Mouse (Mus musculus) midbrain, postnatal 0 days (tissue): ENCODE measurements around the gene Eefsec. TPM values are rescaled to one million over a fixed set of nuclear protein-coding genes. Genes with fewer than 3 reads are reported as not detected.

ENCODE experiments used
- ATAC-seq: fragments of 200-750 bp; cut with Nextera tagmentation; 2 replicates; pipeline ENCODE4 v1.8.0; 2017; ENCODE audit warnings: moderate number of reproducible peaks, mild to moderate bottlenecking, moderate TSS enrichment, moderate library complexity; ENCODE audit not compliant: low FRiP score
- DNase-seq: peaks from one replicate; pipeline ENCODE4 v3.0.0-alpha.2; 2015; ENCODE audit warnings: low spot score
- H3K27ac ChIP-seq: fragments of 300-500 bp; sonication (generic); 2 replicates; pipeline ENCODE4 v1.5.1; 2014; ENCODE audit warnings: low read depth, mild to moderate bottlenecking, low read length, mixed read lengths
- H3K27me3 ChIP-seq: fragments of 300-500 bp; sonication (generic); 2 replicates; pipeline ENCODE4 v1.6.1; 2014; ENCODE audit warnings: low read length, control low read depth, mixed read lengths; ENCODE audit not compliant: insufficient read depth
- H3K36me3 ChIP-seq: fragments of 300-500 bp; sonication (generic); 2 replicates; pipeline ENCODE4 v1.6.1; 2014; ENCODE audit warnings: low read length, control low read depth, mixed read lengths; ENCODE audit not compliant: insufficient read depth
- H3K4me1 ChIP-seq: fragments of 300-500 bp; sonication (generic); 2 replicates; pipeline ENCODE4 v1.6.1; 2014; ENCODE audit warnings: mild to moderate bottlenecking, control low read depth, antibody characterized with exemption, low read length, mixed read lengths; ENCODE audit not compliant: insufficient read depth
- H3K4me2 ChIP-seq: fragments of 300-500 bp; sonication (generic); 2 replicates; pipeline ENCODE4 v1.6.1; 2014; ENCODE audit warnings: low read depth, mild to moderate bottlenecking, low read length, mixed read lengths; ENCODE audit not compliant: poor library complexity, severe bottlenecking
- H3K4me3 ChIP-seq: fragments of 300-500 bp; sonication (generic); 2 replicates; pipeline ENCODE4 v1.5.1; 2014; ENCODE audit warnings: low read depth, mild to moderate bottlenecking, low read length, moderate library complexity
- H3K9ac ChIP-seq: fragments of 300-500 bp; sonication (generic); replicated peaks from 2 replicates; pipeline ENCODE4 v1.6.1; 2014; ENCODE audit warnings: mild to moderate bottlenecking, low read length, moderate library complexity, mixed read lengths; ENCODE audit not compliant: poor library complexity, severe bottlenecking
- H3K9me3 ChIP-seq: fragments of 300-500 bp; sonication (generic); 2 replicates; pipeline ENCODE4 v1.6.1; 2016; ENCODE audit warnings: low read length, control low read depth
- CTCF ChIP-seq: IDR thresholded peaks from 2 replicates; pipeline ENCODE4 v1.5.1; 2016; ENCODE audit warnings: antibody characterized with exemption, mild to moderate bottlenecking
- WGBS: fragments of 180-500 bp; shearing (Covaris S2); extraction: QIAGEN DNeasy Blood & Tissue Kit; methylation state at CpG from one replicate; pipeline ENCODE4 v1.1.7; 2014; 5-methylcytosine and 5-hydroxymethylcytosine counted together
- polyA plus RNA-seq: library from polyadenylated mRNA; unstranded; fragments of >200 nt; fragmentation: Nextera tagmentation; extraction: Ambion mirVana; gene quantifications from 2 replicates; pipeline ENCODE4 v1.2.1, GENCODE M21; 2015
- total RNA-seq: library from RNA; depleted of rRNA; stranded (reverse); fragments of >200 nt; gene quantifications from 2 replicates; pipeline ENCODE4 v1.2.3, GENCODE M21; 2014

Eefsec gene
- total and polyA plus RNA-seq, 2 experiments from 2014 or later, result 24.4 to 26.8 TPM

- WGBS, result 45% methylated on average over 9 of the region's 9 CpGs
- Histone ChIP-seq H3K9ac (no peak overlapping the region), H3K27ac (no peak overlapping the region), H3K9me3 (no peaks in the 10 kb centered on the region), H3K4me1 (no peaks in the 10 kb centered on the region), H3K4me2 (no peak overlapping the region), H3K4me3 (no peak overlapping the region), H3K36me3 (no peaks in the 10 kb centered on the region), H3K27me3 (no peaks in the 10 kb centered on the region)
- peak; percentile 57 for DNase-seq
- TF ChIP-seq CTCF, result no peak
- ATAC-seq, result peak; percentile 41; the same call in 1 of the 2 replicates
Observed at GRCm38 (mm10) chr6:88262160-88262559, 184.2 kb downstream of the Eefsec start.

- Histone ChIP-seq H3K27ac (no peak overlapping the region), H3K4me2 (no peak overlapping the region), H3K9ac (no peak overlapping the region), H3K4me3 (no peak overlapping the region), H3K36me3 (no peaks in the 10 kb centered on the region), H3K9me3 (no peaks in the 10 kb centered on the region), H3K27me3 (no peaks in the 10 kb centered on the region), H3K4me1 (no peaks in the 10 kb centered on the region)
- DNase-seq, result no peak
- TF ChIP-seq CTCF, result no peak
- WGBS, result 97% methylated on average over 3 of the region's 3 CpGs
- ATAC-seq, result no peak
Observed at GRCm38 (mm10) chr6:88260645-88261044, 185.7 kb downstream of the Eefsec start.

GRCm38 (mm10) chr6:88259621-88260020, 186.7 kb downstream of the Eefsec start:
- Histone ChIP-seq H3K36me3 (no peaks in the 10 kb centered on the region), H3K4me1 (no peaks in the 10 kb centered on the region), H3K27me3 (no peaks in the 10 kb centered on the region), H3K9me3 (no peaks in the 10 kb centered on the region), H3K4me3 (no peak overlapping the region), H3K9ac (no peak overlapping the region), H3K4me2 (no peak overlapping the region), H3K27ac (no peak overlapping the region)
- TF ChIP-seq CTCF, result no peak
- ATAC-seq, result no peak
- DNase-seq, result no peak
- WGBS, result 90% methylated on average over 3 of the region's 3 CpGs

- Histone ChIP-seq H3K9me3 (no peaks in the 10 kb centered on the region), H3K4me3 (no peak overlapping the region), H3K9ac (no peak overlapping the region), H3K4me1 (no peaks in the 10 kb centered on the region), H3K27me3 (no peaks in the 10 kb centered on the region), H3K36me3 (0 out of 2 replicates have a peak, but pooled peaks cover 3% of the 10 kb centered on the region), H3K27ac (no peak overlapping the region), H3K4me2 (no peak overlapping the region)
- no peak for TF ChIP-seq CTCF
- DNase-seq (no peak), ATAC-seq (no peak)
- WGBS, result 59% methylated on average over 4 of the region's 4 CpGs
Observed at GRCm38 (mm10) chr6:88255435-88255834, 190.9 kb downstream of the Eefsec start.

GRCm38 (mm10) chr6:88254082-88254481, 192.3 kb downstream of the Eefsec start:
- Histone ChIP-seq H3K4me1 (no peaks in the 10 kb centered on the region), H3K27ac (no peak overlapping the region), H3K9me3 (no peaks in the 10 kb centered on the region), H3K4me2 (no peak overlapping the region), H3K9ac (no peak overlapping the region), H3K4me3 (no peak overlapping the region), H3K36me3 (0 out of 2 replicates have a peak, but pooled peaks cover 3% of the 10 kb centered on the region), H3K27me3 (no peaks in the 10 kb centered on the region)
- ATAC-seq (no peak), DNase-seq (no peak)
- WGBS, result 80% methylated on average over 6 of the region's 6 CpGs
- no peak for TF ChIP-seq CTCF

GRCm38 (mm10) chr6:88251798-88252478, 194.4 kb downstream of the Eefsec start:
- ATAC-seq, result no peak
- Histone ChIP-seq H3K9ac (no peak overlapping the region), H3K4me3 (no peak overlapping the region), H3K36me3 (0 out of 2 replicates have a peak, but pooled peaks cover 3% of the 10 kb centered on the region), H3K27ac (no peak overlapping the region), H3K4me1 (no peaks in the 10 kb centered on the region), H3K9me3 (no peaks in the 10 kb centered on the region), H3K27me3 (no peaks in the 10 kb centered on the region), H3K4me2 (no peak overlapping the region)
- DNase-seq, result no peak
- WGBS, result 83% methylated on average over 7 of the region's 7 CpGs
- no peak for TF ChIP-seq CTCF
